Mouse (Mus musculus) thymus, postnatal 14 days (tissue): Measurements from ENCODE around the gene Dus2.

Source experiments
- DNase-seq: peaks from one replicate; pipeline ENCODE4 v3.0.0; 2021

The Dus2 gene

GRCm38 (mm10) chr8:106102321-106102720 lies 111.2 kb downstream of the Dus2 start:
- DNase-seq, result peak; percentile 65
